Mouse (Mus musculus): ENCODE measurements around the gene Tcf19. TPM values are rescaled to one million over a fixed set of nuclear protein-coding genes. Genes with fewer than 3 reads are reported as not detected.
"Not testable (repeated sequence)": the region's sequence is repeated elsewhere in the genome, so short reads cannot be mapped to it uniquely, and the experiment has no call there.

Tcf19 gene
- polyA plus RNA-seq, 1 experiment from 2014 or later: 15.6 TPM

DNA sequence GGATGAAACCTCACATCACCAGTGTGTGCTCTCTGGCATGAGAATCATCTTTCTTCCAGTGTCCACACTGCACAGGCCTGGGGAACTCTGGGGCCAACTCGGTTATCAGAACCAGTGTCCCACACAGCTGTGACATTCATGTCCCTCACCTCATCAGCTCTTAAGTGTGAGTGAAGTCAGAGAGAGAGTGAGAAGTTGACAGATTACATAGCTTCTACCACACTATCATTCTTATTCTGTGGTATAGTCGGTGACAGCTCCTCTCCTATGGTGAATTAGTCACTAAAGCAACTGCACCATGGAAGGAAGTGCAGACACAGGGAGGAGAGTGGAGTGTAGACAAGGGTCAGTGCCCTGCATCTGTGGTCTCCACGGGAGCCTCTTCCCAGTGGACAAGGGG lies 47.7 kb downstream of the Tcf19 start:
- not testable (repeated sequence) for H3K9me3 ChIP-seq; H3K36me3 ChIP-seq; H3K4me3 ChIP-seq; ATAC-seq (ENCODE audit: low read depth); H3K9ac ChIP-seq; H3K4me2 ChIP-seq; H3K27ac ChIP-seq (replicated peaks)
- 66% methylated on average over 3 of the region's 3 CpGs for WGBS
- H3K27me3 ChIP-seq: peaks cover 39% of the 10 kb centered on the region
- peaks cover 12% of the 10 kb centered on the region for H3K4me1 ChIP-seq (replicated peaks)

DNA sequence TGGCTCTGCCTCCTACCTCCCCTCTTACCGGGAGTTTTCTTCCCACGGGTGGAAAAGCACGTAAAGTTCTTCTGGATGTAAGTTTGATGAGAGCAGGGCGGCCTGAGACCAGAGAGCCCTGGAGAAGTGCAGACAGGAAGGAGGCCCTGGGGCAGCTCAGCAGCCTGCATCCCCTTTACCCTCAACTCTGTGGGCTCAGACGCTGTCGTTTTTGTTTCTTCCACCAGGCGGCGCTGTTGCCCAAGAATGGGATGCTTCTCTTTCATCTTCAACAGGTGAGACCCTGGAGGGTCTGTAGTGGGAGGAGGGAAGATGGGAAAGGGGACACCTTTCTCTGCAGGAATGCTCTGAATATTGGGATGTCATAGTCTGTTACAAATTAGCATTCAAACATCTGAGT lies 51.0 kb downstream of the Tcf19 start:
- not testable (repeated sequence) for H3K9ac ChIP-seq; H3K4me3 ChIP-seq; H3K27ac ChIP-seq (replicated peaks); H3K4me2 ChIP-seq; H3K9me3 ChIP-seq; H3K36me3 ChIP-seq; ATAC-seq (ENCODE audit: low read depth)
- Histone ChIP-seq H3K27me3 (peaks cover 24% of the 10 kb centered on the region), H3K4me1 (replicated peaks) (peaks cover 11% of the 10 kb centered on the region)
- 18% methylated on average over 8 of the region's 8 CpGs for WGBS

Other genes with a start within 250 kb of the Tcf19 start
- gene H2-Q1, start 196.4 kb downstream of the Tcf19 start, polyA plus RNA-seq (2015; fragmentation: Nextera tagmentation; extraction: Ambion mirVana): 0.22 TPM in 1 of 2 replicates, not detected in the other
- gene H2-Q2, start 174.6 kb downstream of the Tcf19 start, polyA plus RNA-seq (2015; fragmentation: Nextera tagmentation; extraction: Ambion mirVana): 0.50 and 0.60 TPM in 2 replicates
- 1.0 and 1.4 TPM in 2 replicates for gene H2-Q4, start 137.2 kb downstream of the Tcf19 start, polyA plus RNA-seq (2015; fragmentation: Nextera tagmentation; extraction: Ambion mirVana)
- gene H2-Q6, start 92.0 kb downstream of the Tcf19 start, polyA plus RNA-seq (2015; fragmentation: Nextera tagmentation; extraction: Ambion mirVana): 0.37 and 0.42 TPM in 2 replicates
- 3.4 and 4.0 TPM in 2 replicates for gene H2-Q7, start 77.7 kb downstream of the Tcf19 start, polyA plus RNA-seq (2015; fragmentation: Nextera tagmentation; extraction: Ambion mirVana)
- gene H2-Q10, start 46.7 kb downstream of the Tcf19 start, polyA plus RNA-seq (2015; fragmentation: Nextera tagmentation; extraction: Ambion mirVana): not detected in 2 replicates
- gene Pou5f1, start 10.8 kb downstream of the Tcf19 start, polyA plus RNA-seq (2015; fragmentation: Nextera tagmentation; extraction: Ambion mirVana): not detected in 2 replicates
- 6.4 and 7.4 TPM in 2 replicates for gene Cchcr1, start 276 bp upstream of the Tcf19 start, polyA plus RNA-seq (2015; fragmentation: Nextera tagmentation; extraction: Ambion mirVana)
- 0.47 and 0.99 TPM in 2 replicates for gene Psors1c2, start 16.4 kb upstream of the Tcf19 start, polyA plus RNA-seq (2015; fragmentation: Nextera tagmentation; extraction: Ambion mirVana)
- gene Cdsn, start 35.3 kb upstream of the Tcf19 start, polyA plus RNA-seq (2015; fragmentation: Nextera tagmentation; extraction: Ambion mirVana): not detected in 2 replicates
- gene 2300002M23Rik, start 50.6 kb upstream of the Tcf19 start, polyA plus RNA-seq (2015; fragmentation: Nextera tagmentation; extraction: Ambion mirVana): not detected in 2 replicates
- not detected in 2 replicates for gene Sfta2, start 84.7 kb upstream of the Tcf19 start, polyA plus RNA-seq (2015; fragmentation: Nextera tagmentation; extraction: Ambion mirVana)
- not detected in 2 replicates for gene Gm9573, start 109.8 kb upstream of the Tcf19 start, polyA plus RNA-seq (2015; fragmentation: Nextera tagmentation; extraction: Ambion mirVana)
- 0.18 and 0.24 TPM in 2 replicates for gene Mucl3, start 126.9 kb upstream of the Tcf19 start, polyA plus RNA-seq (2015; fragmentation: Nextera tagmentation; extraction: Ambion mirVana)
- gene Vars2, start 150.8 kb upstream of the Tcf19 start, polyA plus RNA-seq (2015; fragmentation: Nextera tagmentation; extraction: Ambion mirVana): 10.6 and 11.3 TPM in 2 replicates
- gene Gtf2h4, start 156.9 kb upstream of the Tcf19 start, polyA plus RNA-seq (2015; fragmentation: Nextera tagmentation; extraction: Ambion mirVana): 25.5 and 28.8 TPM in 2 replicates
- 119 and 122 TPM in 2 replicates for gene Ddr1, start 187.8 kb upstream of the Tcf19 start, polyA plus RNA-seq (2015; fragmentation: Nextera tagmentation; extraction: Ambion mirVana)

Measured in neural tube, embryonic 13.5 days (tissue).